31 mouse cellular contexts compared by ENCODE assay signal in genomic region chr9:39509412-39509811, GRCm38 (mm10). TPM values are rescaled to one million over a fixed set of nuclear protein-coding genes. Genes with fewer than 3 reads are reported as not detected.
DNase-seq lines count a peak whose midpoint lies in the region; ATAC-seq and TF ChIP-seq lines count a peak whose summit lies in the region.
"Had no signal": no experiment of that assay in that cellular context is flagged by ENCODE, and none has a peak within 500 bp of the region (broad histone marks: within the 10 kb centered on the region; RNA-seq: fewer than 3 reads in every experiment).

No protein-coding gene starts in this region.

- no peak overlapping the region for H3K9ac ChIP-seq in forebrain, embryonic 16.5 days (replicated peaks; ENCODE audit: low read depth, low read length)
- no peak overlapping the region for H3K9ac ChIP-seq in forebrain, embryonic 14.5 days (ENCODE audit: low read length)
- no peak overlapping the region for H3K9ac ChIP-seq in midbrain, embryonic 11.5 days (ENCODE audit: low read length)
- no peak overlapping the region for H3K9ac ChIP-seq in midbrain, postnatal 0 days (replicated peaks; ENCODE audit: low read length, poor library complexity, severe bottlenecking)
- H3K9ac ChIP-seq in midbrain, embryonic 15.5 days: no peak overlapping the region
- H3K9ac ChIP-seq: embryonic facial prominence, embryonic 12.5 days; heart, embryonic 12.5 days; kidney, embryonic 15.5 days; liver, embryonic 12.5 days; liver, postnatal 0 days had no signal

- TF ChIP-seq CTCF in midbrain, postnatal 0 days (IDR thresholded peaks at IDR 0.05): no peak

- 79% methylated on average over 9 of the region's 9 CpGs for WGBS in forebrain, embryonic 16.5 days
- 82% methylated on average over 9 of the region's 9 CpGs for WGBS in forebrain, embryonic 14.5 days
- 85% methylated on average over 9 of the region's 9 CpGs for WGBS in midbrain, embryonic 11.5 days
- WGBS in midbrain, postnatal 0 days: 80% methylated on average over 9 of the region's 9 CpGs
- WGBS in midbrain, embryonic 15.5 days: 79% methylated on average over 9 of the region's 9 CpGs

- H3K4me1 ChIP-seq in forebrain, embryonic 16.5 days (replicated peaks; ENCODE audit: control insufficient read depth, insufficient read depth, low read length): no peaks in the 10 kb centered on the region
- no peaks in the 10 kb centered on the region for H3K4me1 ChIP-seq in forebrain, embryonic 14.5 days (ENCODE audit: control insufficient read depth, insufficient read depth, low read length)
- H3K4me1 ChIP-seq in midbrain, embryonic 11.5 days (ENCODE audit: control insufficient read depth, insufficient read depth, low read length): no peaks in the 10 kb centered on the region
- H3K4me1 ChIP-seq in midbrain, postnatal 0 days (ENCODE audit: insufficient read depth, low read length): no peaks in the 10 kb centered on the region
- peaks cover 4% of the 10 kb centered on the region; the same call in 1 of the 2 replicates for H3K4me1 ChIP-seq in midbrain, embryonic 15.5 days
- H3K4me1 ChIP-seq: embryonic facial prominence, embryonic 12.5 days; heart, embryonic 12.5 days; kidney, embryonic 15.5 days; liver, embryonic 12.5 days had no signal

- H3K9me3 ChIP-seq in forebrain, embryonic 16.5 days (ENCODE audit: control insufficient read depth, low read length): no peaks in the 10 kb centered on the region
- H3K9me3 ChIP-seq in forebrain, embryonic 14.5 days (replicated peaks; ENCODE audit: control insufficient read depth, low read length): no peaks in the 10 kb centered on the region
- no peaks in the 10 kb centered on the region for H3K9me3 ChIP-seq in midbrain, embryonic 11.5 days (ENCODE audit: control insufficient read depth, low read length)
- H3K9me3 ChIP-seq in midbrain, postnatal 0 days (ENCODE audit: low read length): no peaks in the 10 kb centered on the region
- no peaks in the 10 kb centered on the region for H3K9me3 ChIP-seq in midbrain, embryonic 15.5 days
- H3K9me3 ChIP-seq: embryonic facial prominence, embryonic 12.5 days; heart, embryonic 12.5 days; kidney, embryonic 15.5 days; liver, embryonic 12.5 days had no signal

- H3K27ac ChIP-seq in forebrain, embryonic 16.5 days (ENCODE audit: low read length): no peak overlapping the region
- no peak overlapping the region for H3K27ac ChIP-seq in forebrain, embryonic 14.5 days (ENCODE audit: low read depth, low read length)
- H3K27ac ChIP-seq in midbrain, embryonic 11.5 days (ENCODE audit: low read depth, low read length): no peak overlapping the region
- no peak overlapping the region for H3K27ac ChIP-seq in midbrain, postnatal 0 days (ENCODE audit: low read depth, low read length)
- no peak overlapping the region for H3K27ac ChIP-seq in midbrain, embryonic 15.5 days
- H3K27ac ChIP-seq: embryonic facial prominence, embryonic 12.5 days; heart, adult 2 months; kidney, embryonic 15.5 days; liver, embryonic 12.5 days had no signal

- H3K27me3 ChIP-seq in forebrain, embryonic 16.5 days (replicated peaks; ENCODE audit: control insufficient read depth, insufficient read depth, low read length): no peaks in the 10 kb centered on the region
- H3K27me3 ChIP-seq in forebrain, embryonic 14.5 days (replicated peaks; ENCODE audit: control insufficient read depth, insufficient read depth, low read length): no peaks in the 10 kb centered on the region
- no peaks in the 10 kb centered on the region for H3K27me3 ChIP-seq in midbrain, embryonic 11.5 days (ENCODE audit: control insufficient read depth, insufficient read depth, low read length)
- H3K27me3 ChIP-seq in midbrain, postnatal 0 days (ENCODE audit: insufficient read depth, low read length): no peaks in the 10 kb centered on the region
- no peaks in the 10 kb centered on the region for H3K27me3 ChIP-seq in midbrain, embryonic 15.5 days (replicated peaks)
- H3K27me3 ChIP-seq: embryonic facial prominence, embryonic 12.5 days; heart, embryonic 12.5 days; kidney, embryonic 15.5 days; liver, embryonic 12.5 days had no signal

- no peak for DNase-seq in forebrain, embryonic 14.5 days (ENCODE audit: low spot score)
- DNase-seq in midbrain, embryonic 11.5 days (ENCODE audit: low spot score, missing footprints): no peak
- no peak for DNase-seq in midbrain, postnatal 0 days (ENCODE audit: low spot score)
- no peak for DNase-seq in B cell, adult 2 months
- DNase-seq: cerebellum, adult 11-12 months; cerebellum, adult 9-11 months; thymus, postnatal 36 days had no signal

- H3K4me3 ChIP-seq in forebrain, embryonic 16.5 days (replicated peaks; ENCODE audit: low read length): no peak overlapping the region
- H3K4me3 ChIP-seq in forebrain, embryonic 14.5 days (ENCODE audit: low read depth, low read length): no peak overlapping the region
- H3K4me3 ChIP-seq in midbrain, embryonic 11.5 days (ENCODE audit: low read depth, low read length): no peak overlapping the region
- no peak overlapping the region for H3K4me3 ChIP-seq in midbrain, postnatal 0 days (ENCODE audit: low read depth, low read length)
- H3K4me3 ChIP-seq in midbrain, embryonic 15.5 days: no peak overlapping the region
- H3K4me3 ChIP-seq: embryonic facial prominence, embryonic 12.5 days; heart, adult 2 months; heart, embryonic 12.5 days; kidney, embryonic 15.5 days; liver, embryonic 12.5 days had no signal

- peak; percentile 15; the same call in 1 of the 2 replicates for ATAC-seq in forebrain, embryonic 16.5 days
- ATAC-seq in forebrain, embryonic 14.5 days: no peak
- ATAC-seq in midbrain, embryonic 11.5 days (ENCODE audit: low FRiP score): peak; percentile 35; the same call in 1 of the 2 replicates
- no peak for ATAC-seq in midbrain, postnatal 0 days (ENCODE audit: low FRiP score)
- peak; percentile 70 for ATAC-seq in midbrain, embryonic 15.5 days (replicated peaks)
- no peak for ATAC-seq in cerebellum, adult (ENCODE audit: insufficient number of reproducible peaks, low FRiP score, low TSS enrichment)
- ATAC-seq: CD4-positive, CD25-positive, alpha-beta regulatory T cell, adult 4 months; inflammation-experienced regulatory T-cells, adult 6 months; liver, embryonic 12.5 days; liver, postnatal 0 days had no signal

- no peaks in the 10 kb centered on the region for H3K36me3 ChIP-seq in forebrain, embryonic 16.5 days (ENCODE audit: control insufficient read depth, insufficient read depth)
- H3K36me3 ChIP-seq in forebrain, embryonic 14.5 days (ENCODE audit: control insufficient read depth, insufficient read depth, low read length): no peaks in the 10 kb centered on the region
- H3K36me3 ChIP-seq in midbrain, embryonic 11.5 days (ENCODE audit: control insufficient read depth, insufficient read depth, low read length): no peaks in the 10 kb centered on the region
- no peaks in the 10 kb centered on the region for H3K36me3 ChIP-seq in midbrain, postnatal 0 days (ENCODE audit: insufficient read depth, low read length)
- no peaks in the 10 kb centered on the region for H3K36me3 ChIP-seq in midbrain, embryonic 15.5 days (replicated peaks)
- H3K36me3 ChIP-seq: embryonic facial prominence, embryonic 12.5 days; heart, embryonic 12.5 days; kidney, embryonic 15.5 days; liver, embryonic 12.5 days had no signal

- no peak overlapping the region for H3K4me2 ChIP-seq in forebrain, embryonic 16.5 days (ENCODE audit: low read length)
- no peak overlapping the region for H3K4me2 ChIP-seq in forebrain, embryonic 14.5 days (ENCODE audit: low read length)
- no peak overlapping the region for H3K4me2 ChIP-seq in midbrain, embryonic 11.5 days
- H3K4me2 ChIP-seq in midbrain, postnatal 0 days (ENCODE audit: low read depth, low read length, poor library complexity, severe bottlenecking): no peak overlapping the region
- H3K4me2 ChIP-seq in midbrain, embryonic 15.5 days: no peak overlapping the region
- H3K4me2 ChIP-seq: embryonic facial prominence, embryonic 12.5 days; heart, embryonic 12.5 days; kidney, embryonic 15.5 days; liver, embryonic 12.5 days had no signal

RNA-seq across cellular contexts. Expression of gene Olfr957, which starts 6.2 kb away (rescaled TPM):
- polyA plus RNA-seq in forebrain, embryonic 16.5 days (2015; fragmentation: Nextera tagmentation; extraction: Ambion mirVana): not detected in 2 replicates
- not detected in 2 replicates for polyA plus RNA-seq in forebrain, embryonic 14.5 days (2014; fragmentation: Nextera tagmentation; extraction: Ambion mirVana)
- not detected in 2 replicates for polyA plus RNA-seq in midbrain, embryonic 11.5 days (2014; fragmentation: Nextera tagmentation; extraction: Ambion mirVana)
- total RNA-seq in midbrain, postnatal 0 days (2014; rRNA removed): not detected in 2 replicates
- not detected in 2 replicates for polyA plus RNA-seq in midbrain, postnatal 0 days (2015; fragmentation: Nextera tagmentation; extraction: Ambion mirVana)
- not detected in 2 replicates for polyA plus RNA-seq in midbrain, embryonic 15.5 days (2015; fragmentation: Nextera tagmentation; extraction: Ambion mirVana)
- total RNA-seq: adrenal gland, postnatal 14 days; gastrocnemius, adult 8-10 months; gastrocnemius, postnatal 4 days; heart, adult 2 months; heart, postnatal 4 days; layer of hippocampus, adult 18-20 months; layer of hippocampus, postnatal 10 days; left cerebral cortex, adult 18-20 months; left cerebral cortex, postnatal 36 days; megakaryocyte, adult 5-6 weeks had no signal
- polyA plus RNA-seq: CD4-positive, CD25-positive, alpha-beta regulatory T cell, adult 4 months; embryonic facial prominence, embryonic 12.5 days; heart, adult 2 months; heart, embryonic 12.5 days; heart, postnatal 0 days; inflammation-experienced regulatory T-cells, adult 6 months; kidney, embryonic 15.5 days; liver, embryonic 12.5 days; liver, postnatal 0 days; lung, embryonic 16.5 days; thymus, adult 2 months had no signal

RNA-seq across cellular contexts. Expression of gene Olfr44, which starts 15.6 kb away (rescaled TPM):
- not detected in 2 replicates for polyA plus RNA-seq in forebrain, embryonic 16.5 days (2015; fragmentation: Nextera tagmentation; extraction: Ambion mirVana)
- polyA plus RNA-seq in forebrain, embryonic 14.5 days (2014; fragmentation: Nextera tagmentation; extraction: Ambion mirVana): not detected in 2 replicates
- not detected in 2 replicates for polyA plus RNA-seq in midbrain, embryonic 11.5 days (2014; fragmentation: Nextera tagmentation; extraction: Ambion mirVana)
- total RNA-seq in midbrain, postnatal 0 days (2014; rRNA removed): not detected in 2 replicates
- not detected in 2 replicates for polyA plus RNA-seq in midbrain, postnatal 0 days (2015; fragmentation: Nextera tagmentation; extraction: Ambion mirVana)
- not detected in 2 replicates for polyA plus RNA-seq in midbrain, embryonic 15.5 days (2015; fragmentation: Nextera tagmentation; extraction: Ambion mirVana)
- total RNA-seq: adrenal gland, postnatal 14 days; gastrocnemius, adult 8-10 months; gastrocnemius, postnatal 4 days; heart, adult 2 months; heart, postnatal 4 days; layer of hippocampus, adult 18-20 months; layer of hippocampus, postnatal 10 days; left cerebral cortex, adult 18-20 months; left cerebral cortex, postnatal 36 days; megakaryocyte, adult 5-6 weeks had no signal
- polyA plus RNA-seq: CD4-positive, CD25-positive, alpha-beta regulatory T cell, adult 4 months; embryonic facial prominence, embryonic 12.5 days; heart, adult 2 months; heart, embryonic 12.5 days; heart, postnatal 0 days; inflammation-experienced regulatory T-cells, adult 6 months; kidney, embryonic 15.5 days; limb, embryonic 14.5 days; liver, embryonic 12.5 days; liver, postnatal 0 days; lung, embryonic 16.5 days; thymus, adult 2 months had no signal

RNA-seq across cellular contexts. Expression of gene Olfr955, which starts 37.7 kb away (rescaled TPM):
- polyA plus RNA-seq in forebrain, embryonic 16.5 days (2015; fragmentation: Nextera tagmentation; extraction: Ambion mirVana): not detected in 2 replicates
- polyA plus RNA-seq in forebrain, embryonic 14.5 days (2014; fragmentation: Nextera tagmentation; extraction: Ambion mirVana): not detected in 2 replicates
- polyA plus RNA-seq in midbrain, embryonic 11.5 days (2014; fragmentation: Nextera tagmentation; extraction: Ambion mirVana): not detected in 2 replicates
- total RNA-seq in midbrain, postnatal 0 days (2014; rRNA removed): not detected in 2 replicates
- not detected in 2 replicates for polyA plus RNA-seq in midbrain, postnatal 0 days (2015; fragmentation: Nextera tagmentation; extraction: Ambion mirVana)
- not detected in 2 replicates for polyA plus RNA-seq in midbrain, embryonic 15.5 days (2015; fragmentation: Nextera tagmentation; extraction: Ambion mirVana)
- total RNA-seq: adrenal gland, postnatal 14 days; gastrocnemius, adult 8-10 months; gastrocnemius, postnatal 4 days; heart, adult 2 months; heart, postnatal 4 days; layer of hippocampus, adult 18-20 months; layer of hippocampus, postnatal 10 days; left cerebral cortex, adult 18-20 months; left cerebral cortex, postnatal 36 days; megakaryocyte, adult 5-6 weeks had no signal
- polyA plus RNA-seq: CD4-positive, CD25-positive, alpha-beta regulatory T cell, adult 4 months; embryonic facial prominence, embryonic 12.5 days; heart, adult 2 months; heart, embryonic 12.5 days; heart, postnatal 0 days; inflammation-experienced regulatory T-cells, adult 6 months; kidney, embryonic 15.5 days; limb, embryonic 14.5 days; liver, embryonic 12.5 days; liver, postnatal 0 days; lung, embryonic 16.5 days; thymus, adult 2 months had no signal

RNA-seq across cellular contexts. Expression of gene Olfr958, which starts 44.4 kb away (rescaled TPM):
- not detected in 2 replicates for polyA plus RNA-seq in forebrain, embryonic 16.5 days (2015; fragmentation: Nextera tagmentation; extraction: Ambion mirVana)
- not detected in 2 replicates for polyA plus RNA-seq in forebrain, embryonic 14.5 days (2014; fragmentation: Nextera tagmentation; extraction: Ambion mirVana)
- polyA plus RNA-seq in midbrain, embryonic 11.5 days (2014; fragmentation: Nextera tagmentation; extraction: Ambion mirVana): not detected in 2 replicates
- total RNA-seq in midbrain, postnatal 0 days (2014; rRNA removed): not detected in 2 replicates
- polyA plus RNA-seq in midbrain, postnatal 0 days (2015; fragmentation: Nextera tagmentation; extraction: Ambion mirVana): not detected in 2 replicates
- polyA plus RNA-seq in midbrain, embryonic 15.5 days (2015; fragmentation: Nextera tagmentation; extraction: Ambion mirVana): not detected in 2 replicates
- total RNA-seq: adrenal gland, postnatal 14 days; gastrocnemius, adult 8-10 months; gastrocnemius, postnatal 4 days; heart, adult 2 months; heart, postnatal 4 days; layer of hippocampus, adult 18-20 months; layer of hippocampus, postnatal 10 days; left cerebral cortex, adult 18-20 months; left cerebral cortex, postnatal 36 days; megakaryocyte, adult 5-6 weeks had no signal
- polyA plus RNA-seq: CD4-positive, CD25-positive, alpha-beta regulatory T cell, adult 4 months; embryonic facial prominence, embryonic 12.5 days; heart, adult 2 months; heart, embryonic 12.5 days; heart, postnatal 0 days; inflammation-experienced regulatory T-cells, adult 6 months; kidney, embryonic 15.5 days; limb, embryonic 14.5 days; liver, embryonic 12.5 days; liver, postnatal 0 days; lung, embryonic 16.5 days; thymus, adult 2 months had no signal

RNA-seq across cellular contexts. Expression of gene Olfr954, which starts 52.9 kb away (rescaled TPM):
- polyA plus RNA-seq in forebrain, embryonic 16.5 days (2015; fragmentation: Nextera tagmentation; extraction: Ambion mirVana): not detected in 2 replicates
- not detected in 2 replicates for polyA plus RNA-seq in forebrain, embryonic 14.5 days (2014; fragmentation: Nextera tagmentation; extraction: Ambion mirVana)
- not detected in 2 replicates for polyA plus RNA-seq in midbrain, embryonic 11.5 days (2014; fragmentation: Nextera tagmentation; extraction: Ambion mirVana)
- not detected in 2 replicates for total RNA-seq in midbrain, postnatal 0 days (2014; rRNA removed)
- not detected in 2 replicates for polyA plus RNA-seq in midbrain, postnatal 0 days (2015; fragmentation: Nextera tagmentation; extraction: Ambion mirVana)
- not detected in 2 replicates for polyA plus RNA-seq in midbrain, embryonic 15.5 days (2015; fragmentation: Nextera tagmentation; extraction: Ambion mirVana)
- total RNA-seq: adrenal gland, postnatal 14 days; gastrocnemius, adult 8-10 months; gastrocnemius, postnatal 4 days; heart, adult 2 months; heart, postnatal 4 days; layer of hippocampus, adult 18-20 months; layer of hippocampus, postnatal 10 days; left cerebral cortex, adult 18-20 months; left cerebral cortex, postnatal 36 days; megakaryocyte, adult 5-6 weeks had no signal
- polyA plus RNA-seq: CD4-positive, CD25-positive, alpha-beta regulatory T cell, adult 4 months; embryonic facial prominence, embryonic 12.5 days; heart, adult 2 months; heart, embryonic 12.5 days; heart, postnatal 0 days; inflammation-experienced regulatory T-cells, adult 6 months; kidney, embryonic 15.5 days; limb, embryonic 14.5 days; liver, embryonic 12.5 days; liver, postnatal 0 days; lung, embryonic 16.5 days; thymus, adult 2 months had no signal

Comparison
In these comparisons a context has a peak if more than half of its experiments do, and no peak if none do; other contexts are left out.
1. ATAC-seq: peak in forebrain, embryonic 16.5 days (single experiment), midbrain, embryonic 11.5 days (single experiment) and midbrain, embryonic 15.5 days (single experiment); none in forebrain, embryonic 14.5 days (single experiment), midbrain, postnatal 0 days (single experiment) and cerebellum, adult (single experiment).